Mouse (Mus musculus) brown adipose tissue, adult 24 weeks (tissue): ENCODE results near the gene Tmem171. TPM values are rescaled to one million over a fixed set of nuclear protein-coding genes. Genes with fewer than 3 reads are reported as not detected.

Experiments used
- H3K27ac ChIP-seq: fragments of 200-500 bp; replicated peaks from 2 replicates; pipeline ENCODE4 v1.5.1; 2012; ENCODE audit warnings: low read depth, mild to moderate bottlenecking, low read length
- H3K4me1 ChIP-seq: fragments of 200-500 bp; 2 replicates; pipeline ENCODE4 v1.6.1; 2012; ENCODE audit warnings: low read length, mixed read lengths; ENCODE audit not compliant: control insufficient read depth, insufficient read depth, insufficient read length
- H3K4me3 ChIP-seq: fragments of 200-500 bp; 2 replicates; pipeline ENCODE4 v1.5.1; 2012; ENCODE audit warnings: low read depth, mild to moderate bottlenecking, low read length, moderate library complexity; ENCODE audit not compliant: insufficient read depth
- polyA plus RNA-seq: library from polyadenylated mRNA; stranded (reverse); fragments of >200 nt; gene quantifications from 2 replicates; pipeline ENCODE4 v1.2.4, GENCODE M21; 2012; ENCODE audit not compliant: missing spikeins, insufficient read depth, insufficient read length

The Tmem171 gene
- polyA plus RNA-seq, 1 experiment: 1.2 TPM

GRCm38 (mm10) chr13:98637145-98637544, 57.5 kb downstream of the Tmem171 start, which contains the start of gene Tmem174:
Gene Tmem174 (minus strand): TSS chr13:98637410.
- no peaks in the 10 kb centered on the region for H3K4me1 ChIP-seq
- H3K4me3 ChIP-seq: no peak within 1 kb of the TSS
- H3K27ac ChIP-seq: no peak within 1 kb of the TSS

- Histone ChIP-seq H3K4me1 (no peaks in the 10 kb centered on the region), H3K27ac (no peak overlapping the region)
These were observed 58.1 kb downstream of the Tmem171 start for GRCm38 (mm10) chr13:98636571-98636970.

More at GRCm38 (mm10) chr13:98636571-98636970, 58.1 kb downstream of the Tmem171 start:
- H3K4me3 ChIP-seq: no peak overlapping the region

Other genes with a start within 250 kb of the Tmem171 start
- 19.1 TPM in 1 of 2 replicates, not detected in the other for gene Gm10320, start 202.8 kb downstream of the Tmem171 start, polyA plus RNA-seq
- gene Tmem174, start 57.4 kb downstream of the Tmem171 start, polyA plus RNA-seq: not detected in 2 replicates
- gene Fcho2, start 120.6 kb upstream of the Tmem171 start, polyA plus RNA-seq: 21.2 and 26.9 TPM in 2 replicates
- 27.5 and 36.6 TPM in 2 replicates for gene Tnpo1, start 231.6 kb upstream of the Tmem171 start, polyA plus RNA-seq